Mouse (Mus musculus): ENCODE data around the gene Ephb4. TPM values are rescaled to one million over a fixed set of nuclear protein-coding genes. Genes with fewer than 3 reads are reported as not detected.
A peak's percentile ranks its signal among the peaks of the same experiment; 100 is the strongest.

Gene Ephb4
- polyA plus RNA-seq, 1 experiment from 2014 or later: 8.6 TPM

- H3K4me2 ChIP-seq: peak overlapping the region; percentile 76
- peak overlapping the region; percentile 43 for H3K4me3 ChIP-seq
- H3K27ac ChIP-seq: peak overlapping the region; percentile 73
- H3K4me1 ChIP-seq: peaks cover 15% of the 10 kb centered on the region
- H3K36me3 ChIP-seq (ENCODE audit: poor library complexity, severe bottlenecking): no peaks in the 10 kb centered on the region
- H3K27me3 ChIP-seq: no peaks in the 10 kb centered on the region
- ATAC-seq: peak; percentile 85
- peak overlapping the region; percentile 63 for H3K9ac ChIP-seq
- H3K9me3 ChIP-seq (replicated peaks): no peaks in the 10 kb centered on the region
- 0% methylated on average over 19 of the region's 19 CpGs for WGBS
These were observed 11.7 kb upstream of the Ephb4 start for GRCm38 (mm10) chr5:137338256-137338655.

GRCm38 (mm10) chr5:137338663-137339289 is 11.1 kb upstream of the Ephb4 start:
- H3K4me2 ChIP-seq: peak overlapping the region; percentile 76
- WGBS: 2% methylated on average over 11 of the region's 11 CpGs

GRCm38 (mm10) chr5:137339290-137339979 is 10.5 kb upstream of the Ephb4 start:
- H3K4me1 ChIP-seq: peaks cover 15% of the 10 kb centered on the region
- peak; percentile 61 for ATAC-seq
- H3K9ac ChIP-seq: peak overlapping the region; percentile 63
- WGBS: 1% methylated on average over 22 of the region's 22 CpGs
- peak overlapping the region; percentile 76 for H3K4me2 ChIP-seq
- no peaks in the 10 kb centered on the region for H3K27me3 ChIP-seq
- peak overlapping the region; percentile 73 for H3K27ac ChIP-seq
- no peaks in the 10 kb centered on the region for H3K9me3 ChIP-seq (replicated peaks)
- H3K36me3 ChIP-seq (ENCODE audit: poor library complexity, severe bottlenecking): no peaks in the 10 kb centered on the region
- H3K4me3 ChIP-seq: peak overlapping the region; percentile 43

More at GRCm38 (mm10) chr5:137338663-137339289, 11.1 kb upstream of the Ephb4 start:
- Histone ChIP-seq H3K9ac (peak overlapping the region; percentile 63), H3K4me1 (peaks cover 15% of the 10 kb centered on the region), H3K4me3 (peak overlapping the region; percentile 43), H3K9me3 (replicated peaks) (no peaks in the 10 kb centered on the region), H3K27ac (peak overlapping the region; percentile 73), H3K27me3 (no peaks in the 10 kb centered on the region), H3K36me3 (ENCODE audit: poor library complexity, severe bottlenecking) (no peaks in the 10 kb centered on the region)
- peak; percentile 26; the same call in 1 of the 2 replicates for ATAC-seq

GRCm38 (mm10) chr5:137340222-137340621 is 9.7 kb upstream of the Ephb4 start:
- no peaks in the 10 kb centered on the region for H3K36me3 ChIP-seq (ENCODE audit: poor library complexity, severe bottlenecking)
- no peak for ATAC-seq
- 0 out of 2 replicates have a peak overlapping the region, but pooled peaks have one; percentile 8 for H3K27ac ChIP-seq
- H3K4me2 ChIP-seq: peak overlapping the region; percentile 76; the same call in 1 of the 2 replicates
- peak overlapping the region; percentile 43; the same call in 1 of the 2 replicates for H3K4me3 ChIP-seq
- no peak overlapping the region for H3K9ac ChIP-seq
- 67% methylated on average over 6 of the region's 6 CpGs for WGBS
- H3K9me3 ChIP-seq (replicated peaks): no peaks in the 10 kb centered on the region
- no peaks in the 10 kb centered on the region for H3K27me3 ChIP-seq
- H3K4me1 ChIP-seq: peaks cover 15% of the 10 kb centered on the region

- no peak for ATAC-seq
- WGBS: 81% methylated on average over 7 of the region's 7 CpGs
- no peak overlapping the region for H3K4me2 ChIP-seq
- H3K4me1 ChIP-seq: peaks cover 19% of the 10 kb centered on the region
- H3K27ac ChIP-seq: no peak overlapping the region
- H3K9me3 ChIP-seq (replicated peaks): no peaks in the 10 kb centered on the region
- no peak overlapping the region for H3K4me3 ChIP-seq
- H3K27me3 ChIP-seq: no peaks in the 10 kb centered on the region
- H3K36me3 ChIP-seq (ENCODE audit: poor library complexity, severe bottlenecking): no peaks in the 10 kb centered on the region
- H3K9ac ChIP-seq: no peak overlapping the region
These were observed 7.4 kb upstream of the Ephb4 start for GRCm38 (mm10) chr5:137342407-137343012.

- ATAC-seq: no peak
These were observed 6.5 kb upstream of the Ephb4 start for GRCm38 (mm10) chr5:137343412-137343811.

GRCm38 (mm10) chr5:137343869-137344268 is 6.0 kb upstream of the Ephb4 start:
- Histone ChIP-seq H3K4me3 (no peak overlapping the region), H3K4me1 (peaks cover 24% of the 10 kb centered on the region), H3K9ac (no peak overlapping the region), H3K27ac (no peak overlapping the region), H3K4me2 (no peak overlapping the region), H3K9me3 (replicated peaks) (no peaks in the 10 kb centered on the region), H3K36me3 (ENCODE audit: poor library complexity, severe bottlenecking) (no peaks in the 10 kb centered on the region), H3K27me3 (peaks cover 5% of the 10 kb centered on the region)
- no peak for ATAC-seq

More at GRCm38 (mm10) chr5:137343412-137343811, 6.5 kb upstream of the Ephb4 start:
- no peak overlapping the region for H3K4me3 ChIP-seq
- H3K9me3 ChIP-seq (replicated peaks): no peaks in the 10 kb centered on the region
- no peak overlapping the region for H3K9ac ChIP-seq
- H3K4me2 ChIP-seq: no peak overlapping the region
- WGBS: 96% methylated on average over 5 of the region's 5 CpGs
- peaks cover under 1% of the 10 kb centered on the region; the same call in 1 of the 2 replicates for H3K27me3 ChIP-seq
- no peaks in the 10 kb centered on the region for H3K36me3 ChIP-seq (ENCODE audit: poor library complexity, severe bottlenecking)
- peaks cover 23% of the 10 kb centered on the region for H3K4me1 ChIP-seq
- H3K27ac ChIP-seq: no peak overlapping the region

GRCm38 (mm10) chr5:137345821-137346220 is 4.1 kb upstream of the Ephb4 start:
- no peak for ATAC-seq
- H3K9ac ChIP-seq: no peak overlapping the region

GRCm38 (mm10) chr5:137346388-137346787 is 3.5 kb upstream of the Ephb4 start:
- H3K9me3 ChIP-seq (replicated peaks): no peaks in the 10 kb centered on the region
- no peak for ATAC-seq
- 95% methylated on average over 1 of the region's 1 CpGs for WGBS

More at GRCm38 (mm10) chr5:137345821-137346220, 4.1 kb upstream of the Ephb4 start:
- no peaks in the 10 kb centered on the region for H3K36me3 ChIP-seq (ENCODE audit: poor library complexity, severe bottlenecking)
- no peak overlapping the region for H3K27ac ChIP-seq
- no peak overlapping the region for H3K4me3 ChIP-seq
- peaks cover 8% of the 10 kb centered on the region for H3K27me3 ChIP-seq
- 24% methylated on average over 9 of the region's 9 CpGs for WGBS
- H3K9me3 ChIP-seq (replicated peaks): no peaks in the 10 kb centered on the region
- H3K4me1 ChIP-seq: peaks cover 31% of the 10 kb centered on the region
- H3K4me2 ChIP-seq: no peak overlapping the region

GRCm38 (mm10) chr5:137346983-137347382 is 2.9 kb upstream of the Ephb4 start:
- Histone ChIP-seq H3K4me1 (peaks cover 42% of the 10 kb centered on the region), H3K4me2 (no peak overlapping the region), H3K36me3 (ENCODE audit: poor library complexity, severe bottlenecking) (no peaks in the 10 kb centered on the region), H3K27me3 (peaks cover 8% of the 10 kb centered on the region), H3K9me3 (replicated peaks) (no peaks in the 10 kb centered on the region), H3K27ac (no peak overlapping the region), H3K4me3 (no peak overlapping the region), H3K9ac (no peak overlapping the region)
- 86% methylated on average over 4 of the region's 4 CpGs for WGBS
- ATAC-seq: no peak

More at GRCm38 (mm10) chr5:137346388-137346787, 3.5 kb upstream of the Ephb4 start:
- H3K4me3 ChIP-seq: no peak overlapping the region
- no peak overlapping the region for H3K27ac ChIP-seq
- no peaks in the 10 kb centered on the region for H3K36me3 ChIP-seq (ENCODE audit: poor library complexity, severe bottlenecking)
- peaks cover 8% of the 10 kb centered on the region for H3K27me3 ChIP-seq
- no peak overlapping the region for H3K4me2 ChIP-seq
- H3K4me1 ChIP-seq: peaks cover 36% of the 10 kb centered on the region
- no peak overlapping the region for H3K9ac ChIP-seq

GRCm38 (mm10) chr5:137347856-137348255 is 2.1 kb upstream of the Ephb4 start:
- H3K27me3 ChIP-seq: peaks cover 8% of the 10 kb centered on the region
- no peaks in the 10 kb centered on the region for H3K36me3 ChIP-seq (ENCODE audit: poor library complexity, severe bottlenecking)
- 29% methylated on average over 7 of the region's 7 CpGs for WGBS
- peak overlapping the region; percentile 93; the same call in 1 of the 2 replicates for H3K4me2 ChIP-seq
- H3K4me1 ChIP-seq: peaks cover 51% of the 10 kb centered on the region
- no peak overlapping the region for H3K4me3 ChIP-seq
- ATAC-seq: no peak
- H3K9me3 ChIP-seq (replicated peaks): no peaks in the 10 kb centered on the region
- H3K27ac ChIP-seq: no peak overlapping the region; the same call in 1 of the 2 replicates
- H3K9ac ChIP-seq: no peak overlapping the region

Data from forebrain, embryonic 13.5 days (tissue).